Mouse (Mus musculus): ENCODE results near the gene Scp2. TPM values are rescaled to one million over a fixed set of nuclear protein-coding genes. Genes with fewer than 3 reads are reported as not detected.
"Not testable (repeated sequence)": the region's sequence is repeated elsewhere in the genome, so short reads cannot be mapped to it uniquely, and the experiment has no call there.

Gene Scp2
- polyA plus RNA-seq, 1 experiment from 2014 or later = 156 TPM

DNA sequence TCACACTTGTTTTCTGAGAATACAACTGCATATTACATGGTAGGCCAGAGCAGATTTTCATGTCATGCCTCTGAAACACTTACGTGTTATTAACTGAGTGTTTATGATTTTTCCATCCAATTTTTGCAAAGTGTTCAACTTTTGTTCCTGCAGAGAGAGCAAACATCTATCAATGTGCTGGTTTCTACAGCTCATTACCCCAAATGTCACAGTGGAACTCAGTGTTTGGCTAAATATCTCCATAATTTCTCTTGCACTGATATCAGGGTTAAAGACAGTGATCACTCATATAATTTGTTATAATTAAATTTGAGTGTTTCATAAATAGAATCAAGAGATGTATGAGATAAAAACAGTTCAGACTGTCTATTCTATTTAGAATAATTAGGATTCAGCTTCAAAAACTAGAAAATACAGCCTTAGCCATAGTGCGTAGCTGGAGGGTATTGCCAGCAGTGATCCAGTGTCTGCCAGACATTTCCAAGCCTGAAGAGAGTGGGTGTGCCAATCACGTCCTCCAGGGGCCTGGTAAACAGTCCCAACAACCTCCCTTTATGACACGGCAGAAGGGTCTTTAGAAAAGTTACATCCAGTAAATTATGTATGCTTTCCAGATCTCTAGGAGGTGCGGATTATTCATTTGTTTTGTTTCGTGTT is 51.9 kb downstream of the Scp2 start:
- Histone ChIP-seq H3K4me3 (no peak overlapping the region), H3K9me3 (no peaks in the 10 kb centered on the region), H3K4me1 (no peaks in the 10 kb centered on the region), H3K36me3 (peaks cover 3% of the 10 kb centered on the region), H3K9ac (no peak overlapping the region), H3K27me3 (no peaks in the 10 kb centered on the region), H3K4me2 (replicated peaks) (no peak overlapping the region), H3K27ac (no peak overlapping the region)
- no peak for ATAC-seq (ENCODE audit: insufficient number of reproducible peaks, insufficient read depth, low FRiP score, low TSS enrichment)
- 85% methylated on average over 6 of the region's 6 CpGs for WGBS

DNA sequence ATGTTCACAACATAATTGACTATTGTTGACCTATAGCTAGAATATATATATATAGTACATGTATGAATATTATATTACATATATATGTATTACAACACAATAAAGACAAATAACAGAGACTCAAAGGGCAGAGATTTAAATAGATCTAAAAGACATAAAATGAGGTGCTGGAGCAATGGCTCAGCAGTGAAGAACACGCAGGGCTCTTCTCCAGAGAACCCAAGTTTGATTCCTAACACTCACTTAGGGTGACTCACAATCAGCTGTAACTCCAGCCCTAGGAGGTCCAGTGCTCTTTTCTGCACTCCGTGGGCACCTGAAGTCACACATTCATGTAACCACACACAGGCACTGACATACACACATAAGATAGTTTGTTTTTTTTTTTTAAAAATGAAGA is 60.8 kb downstream of the Scp2 start:
- Histone ChIP-seq H3K4me3 (no peak overlapping the region), H3K4me1 (peaks cover 7% of the 10 kb centered on the region; the same call in 1 of the 2 replicates), H3K36me3 (no peaks in the 10 kb centered on the region), H3K9ac (no peak overlapping the region), H3K27ac (no peak overlapping the region), H3K4me2 (replicated peaks) (no peak overlapping the region), H3K9me3 (no peaks in the 10 kb centered on the region), H3K27me3 (no peaks in the 10 kb centered on the region)
- no peak for ATAC-seq (ENCODE audit: insufficient number of reproducible peaks, insufficient read depth, low FRiP score, low TSS enrichment)
- WGBS = 91% methylated on average over 2 of the region's 2 CpGs

DNA sequence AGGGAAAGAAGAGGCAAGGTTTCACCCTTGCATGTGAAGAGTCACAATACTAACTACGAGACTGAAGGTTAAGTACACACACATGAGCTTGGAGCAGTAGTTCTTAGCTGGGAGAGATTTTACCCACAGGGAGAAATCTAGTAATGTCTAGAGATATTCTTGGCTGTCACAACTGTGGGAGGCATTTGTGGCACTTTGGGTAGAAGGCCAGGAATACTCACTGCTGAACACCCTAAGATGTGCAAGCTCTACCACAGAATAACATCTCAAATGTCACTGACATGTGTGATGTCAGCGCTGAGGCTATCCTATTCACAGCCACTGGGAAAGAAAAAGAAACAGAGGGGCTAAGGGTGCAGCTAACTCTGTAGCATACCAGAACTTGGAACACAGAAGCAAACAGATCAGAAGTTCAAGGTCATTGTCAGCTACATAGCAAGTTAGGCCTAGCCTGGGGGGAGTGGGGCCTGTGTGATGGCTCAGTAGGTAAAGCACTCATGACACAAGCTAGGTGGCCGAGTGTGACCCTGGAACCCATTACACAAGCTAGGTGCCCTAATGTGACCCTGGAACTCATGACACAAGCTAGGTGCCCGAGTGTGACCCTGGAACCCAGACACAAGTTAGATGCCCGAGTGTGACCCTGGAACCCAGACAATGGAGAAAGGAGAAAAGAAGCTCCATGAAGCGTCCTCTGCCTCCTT is 61.6 kb downstream of the Scp2 start:
- peaks cover 7% of the 10 kb centered on the region; the same call in 1 of the 2 replicates for H3K4me1 ChIP-seq
- no peak overlapping the region for H3K4me3 ChIP-seq
- no peaks in the 10 kb centered on the region for H3K36me3 ChIP-seq
- H3K27me3 ChIP-seq = no peaks in the 10 kb centered on the region
- WGBS = 75% methylated on average over 6 of the region's 6 CpGs
- no peak overlapping the region for H3K27ac ChIP-seq
- no peak overlapping the region for H3K9ac ChIP-seq
- no peak for ATAC-seq (ENCODE audit: insufficient number of reproducible peaks, insufficient read depth, low FRiP score, low TSS enrichment)
- H3K9me3 ChIP-seq = no peaks in the 10 kb centered on the region
- H3K4me2 ChIP-seq (replicated peaks) = no peak overlapping the region

DNA sequence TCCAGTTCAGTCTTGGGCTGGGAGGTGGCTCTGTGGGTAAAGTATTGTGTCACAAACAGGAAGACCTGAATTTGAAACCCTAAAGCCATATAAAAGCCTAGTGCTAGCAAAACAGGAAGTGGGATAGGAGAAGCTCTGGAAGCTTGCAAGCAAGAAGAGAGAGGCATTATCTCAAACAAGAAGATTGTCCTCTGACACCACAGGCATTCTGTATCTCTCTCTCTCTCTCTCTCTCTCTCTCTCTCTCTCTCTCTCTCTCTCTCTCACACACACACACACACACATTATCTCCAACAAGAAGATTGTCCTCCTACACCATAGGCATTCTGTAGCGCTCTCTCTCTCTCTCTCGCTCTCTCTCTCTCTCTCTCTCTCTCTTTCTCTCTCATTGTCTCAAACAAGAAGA is 62.4 kb downstream of the Scp2 start:
- Histone ChIP-seq H3K4me3 (no peak overlapping the region), H3K4me1 (peaks cover 7% of the 10 kb centered on the region; the same call in 1 of the 2 replicates), H3K9ac (no peak overlapping the region), H3K4me2 (replicated peaks) (no peak overlapping the region), H3K27ac (no peak overlapping the region), H3K9me3 (no peaks in the 10 kb centered on the region), H3K36me3 (no peaks in the 10 kb centered on the region), H3K27me3 (no peaks in the 10 kb centered on the region)
- 96% methylated on average over 2 of the region's 2 CpGs for WGBS
- ATAC-seq (ENCODE audit: insufficient number of reproducible peaks, insufficient read depth, low FRiP score, low TSS enrichment) = no peak

DNA sequence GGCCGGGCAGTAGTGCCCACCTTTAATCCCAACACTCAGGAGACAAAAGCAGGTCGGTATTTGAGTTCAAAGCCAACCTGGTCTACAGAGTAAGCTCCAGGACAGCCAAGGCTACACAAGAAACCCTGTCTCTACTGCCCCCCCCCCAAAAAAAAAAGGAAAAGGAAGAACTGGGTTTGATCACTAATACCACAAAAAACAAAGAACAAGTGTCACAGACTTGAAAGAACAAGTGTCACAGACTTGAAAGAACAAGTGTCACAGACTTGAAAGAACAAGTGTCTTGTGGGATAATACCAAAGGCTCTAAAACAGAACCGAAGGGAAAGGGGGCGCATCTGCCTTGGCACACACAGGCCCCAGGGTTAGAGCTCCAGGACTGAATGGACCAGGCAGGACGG is 63.9 kb downstream of the Scp2 start:
- H3K27ac ChIP-seq = no peak overlapping the region
- no peaks in the 10 kb centered on the region for H3K36me3 ChIP-seq
- H3K4me1 ChIP-seq = peaks cover 7% of the 10 kb centered on the region; the same call in 1 of the 2 replicates
- H3K27me3 ChIP-seq = no peaks in the 10 kb centered on the region
- 86% methylated on average over 5 of the region's 5 CpGs for WGBS
- no peak for ATAC-seq (ENCODE audit: insufficient number of reproducible peaks, insufficient read depth, low FRiP score, low TSS enrichment)
- no peak overlapping the region for H3K4me3 ChIP-seq
- H3K9ac ChIP-seq = no peak overlapping the region
- no peak overlapping the region for H3K4me2 ChIP-seq (replicated peaks)
- H3K9me3 ChIP-seq = no peaks in the 10 kb centered on the region

GRCm38 (mm10) chr4:108079762-108080161 is 65.0 kb downstream of the Scp2 start:
- no peak for ATAC-seq (ENCODE audit: insufficient number of reproducible peaks, insufficient read depth, low FRiP score, low TSS enrichment)
- WGBS = 20% methylated on average over 2 of the region's 2 CpGs
- H3K27ac ChIP-seq = peak overlapping the region; percentile 54; the same call in 1 of the 2 replicates

DNA sequence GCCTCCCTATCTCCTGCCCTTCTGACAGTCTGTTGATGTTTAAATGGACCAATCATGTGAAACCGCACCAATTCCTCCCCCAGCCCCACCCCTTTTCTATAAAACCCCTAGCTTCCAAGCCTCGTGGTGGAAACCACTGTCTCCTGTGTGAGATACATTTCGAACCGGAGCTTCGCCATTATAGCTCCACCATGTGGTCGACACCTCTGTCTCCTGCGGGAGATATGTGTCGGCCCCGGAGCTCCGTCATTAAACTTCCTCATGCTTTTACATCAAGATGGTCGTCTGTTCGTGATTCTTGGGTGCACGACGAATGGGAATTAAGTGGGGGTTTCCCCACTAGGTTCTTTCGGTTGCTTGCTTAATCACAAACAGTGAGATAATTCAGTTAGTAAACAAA is 65.6 kb downstream of the Scp2 start:
- H3K4me3 ChIP-seq; H3K9me3 ChIP-seq; H3K36me3 ChIP-seq; H3K27me3 ChIP-seq; H3K4me2 ChIP-seq (replicated peaks); H3K9ac ChIP-seq; ATAC-seq (ENCODE audit: insufficient number of reproducible peaks, insufficient read depth, low FRiP score, low TSS enrichment); H3K4me1 ChIP-seq: not testable (repeated sequence)
- peak overlapping the region; percentile 54; the same call in 1 of the 2 replicates for H3K27ac ChIP-seq
- 81% methylated on average over 15 of the region's 15 CpGs for WGBS

More at GRCm38 (mm10) chr4:108079762-108080161, 65.0 kb downstream of the Scp2 start:
- H3K9ac ChIP-seq = no peak overlapping the region
- no peak overlapping the region for H3K4me3 ChIP-seq
- H3K4me1 ChIP-seq = peaks cover 7% of the 10 kb centered on the region; the same call in 1 of the 2 replicates
- no peaks in the 10 kb centered on the region for H3K36me3 ChIP-seq
- no peak overlapping the region for H3K4me2 ChIP-seq (replicated peaks)
- no peaks in the 10 kb centered on the region for H3K9me3 ChIP-seq
- no peaks in the 10 kb centered on the region for H3K27me3 ChIP-seq

DNA sequence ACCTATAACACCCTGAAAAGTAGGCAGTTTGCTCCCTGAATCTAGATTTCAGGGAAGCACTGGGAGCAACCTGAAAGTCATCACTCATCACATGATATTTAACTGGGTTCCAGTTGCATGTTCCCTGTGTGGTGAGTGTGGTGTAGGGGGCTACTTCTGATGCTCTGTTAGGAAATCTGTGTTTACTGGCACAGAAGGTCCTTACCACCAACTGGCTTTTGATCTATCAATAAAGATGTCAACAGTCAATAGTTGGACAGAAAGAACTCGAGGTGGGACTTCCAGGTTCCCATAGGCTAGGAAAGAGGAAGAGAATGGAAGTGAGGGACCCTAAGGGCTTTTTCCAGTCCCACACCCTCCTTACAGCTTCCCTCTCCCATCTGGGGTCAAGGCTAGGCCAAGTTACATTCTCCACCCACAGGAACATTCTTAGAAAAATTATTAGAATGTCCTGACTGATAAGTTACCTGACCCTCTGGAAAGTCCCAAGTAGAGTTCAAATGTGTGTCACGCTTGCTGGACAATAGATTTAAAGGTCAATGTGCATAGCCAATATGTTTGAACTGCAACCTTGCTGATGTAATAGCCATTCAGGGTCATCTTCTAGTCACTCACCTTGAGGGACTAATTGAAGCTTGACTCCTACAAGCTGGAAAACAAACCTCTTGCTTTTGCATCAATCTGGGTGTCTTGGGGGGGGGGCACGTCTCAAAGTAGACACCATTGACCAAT is 67.4 kb downstream of the Scp2 start:
- Histone ChIP-seq H3K27ac (no peak overlapping the region), H3K4me2 (replicated peaks) (no peak overlapping the region), H3K27me3 (no peaks in the 10 kb centered on the region), H3K9me3 (no peaks in the 10 kb centered on the region), H3K4me3 (no peak overlapping the region), H3K36me3 (no peaks in the 10 kb centered on the region), H3K4me1 (peaks cover 7% of the 10 kb centered on the region; the same call in 1 of the 2 replicates), H3K9ac (no peak overlapping the region)
- WGBS = 86% methylated on average over 3 of the region's 3 CpGs
- no peak for ATAC-seq (ENCODE audit: insufficient number of reproducible peaks, insufficient read depth, low FRiP score, low TSS enrichment)

DNA sequence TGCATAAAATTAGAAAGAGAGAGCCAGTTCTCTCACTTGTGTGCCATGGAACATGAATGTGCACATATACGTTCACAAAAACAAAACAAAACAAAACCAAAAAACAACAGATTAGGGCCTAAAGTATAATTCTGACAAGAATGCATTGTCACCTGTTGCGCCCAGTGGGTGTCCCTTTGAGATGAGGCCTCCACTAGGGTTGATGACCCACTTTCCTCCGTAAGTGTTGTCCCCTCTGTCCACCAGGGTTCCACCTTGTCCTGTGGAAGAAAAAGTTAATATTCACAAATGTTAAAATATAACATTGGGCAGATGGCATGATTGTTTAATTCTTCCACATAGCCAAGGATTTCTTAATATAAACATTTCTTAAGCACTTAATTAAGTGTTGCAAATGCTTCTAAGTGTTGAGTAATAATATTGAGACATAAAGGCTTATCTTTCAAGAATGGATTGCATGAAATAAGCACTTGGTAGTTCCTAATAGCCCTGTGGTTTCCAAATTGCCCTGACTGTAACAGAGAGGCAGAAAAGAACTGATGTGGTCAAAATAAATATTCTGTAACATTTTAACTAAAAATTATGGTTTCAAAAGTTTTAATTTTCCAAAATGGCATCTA is 70.5 kb downstream of the Scp2 start:
- no peak overlapping the region for H3K27ac ChIP-seq
- H3K4me2 ChIP-seq (replicated peaks) = no peak overlapping the region
- no peaks in the 10 kb centered on the region for H3K36me3 ChIP-seq
- 89% methylated on average over 3 of the region's 3 CpGs for WGBS
- peaks cover 8% of the 10 kb centered on the region for H3K4me1 ChIP-seq
- no peak overlapping the region for H3K9ac ChIP-seq
- no peaks in the 10 kb centered on the region for H3K9me3 ChIP-seq
- H3K27me3 ChIP-seq = no peaks in the 10 kb centered on the region
- ATAC-seq (ENCODE audit: insufficient number of reproducible peaks, insufficient read depth, low FRiP score, low TSS enrichment) = no peak
- H3K4me3 ChIP-seq = no peak overlapping the region

DNA sequence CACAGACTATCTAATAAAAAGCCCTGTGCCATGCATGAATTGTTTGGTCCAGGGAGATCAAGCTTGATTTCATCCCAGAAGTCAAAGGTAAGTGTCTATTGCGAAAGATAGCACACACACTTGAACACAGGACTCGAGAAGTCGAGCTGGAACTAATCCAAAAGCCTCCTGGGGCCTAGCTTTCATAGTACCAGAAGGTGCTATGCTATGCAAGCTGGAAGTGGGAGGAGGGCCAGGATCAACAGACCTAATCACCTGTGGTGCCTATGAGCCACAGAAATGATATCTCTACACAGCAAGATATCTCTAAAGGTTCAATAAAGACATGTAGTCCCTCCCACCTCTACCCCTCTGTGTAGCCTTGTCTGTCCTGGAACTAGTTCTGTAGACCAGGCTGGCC is 72.7 kb downstream of the Scp2 start:
- Histone ChIP-seq H3K36me3 (peaks cover 5% of the 10 kb centered on the region; the same call in 1 of the 2 replicates), H3K4me3 (no peak overlapping the region), H3K27me3 (no peaks in the 10 kb centered on the region), H3K27ac (no peak overlapping the region), H3K9me3 (no peaks in the 10 kb centered on the region), H3K9ac (no peak overlapping the region), H3K4me2 (replicated peaks) (no peak overlapping the region), H3K4me1 (peaks cover 8% of the 10 kb centered on the region)
- 90% methylated on average over 3 of the region's 3 CpGs for WGBS
- ATAC-seq (ENCODE audit: insufficient number of reproducible peaks, insufficient read depth, low FRiP score, low TSS enrichment) = no peak

DNA sequence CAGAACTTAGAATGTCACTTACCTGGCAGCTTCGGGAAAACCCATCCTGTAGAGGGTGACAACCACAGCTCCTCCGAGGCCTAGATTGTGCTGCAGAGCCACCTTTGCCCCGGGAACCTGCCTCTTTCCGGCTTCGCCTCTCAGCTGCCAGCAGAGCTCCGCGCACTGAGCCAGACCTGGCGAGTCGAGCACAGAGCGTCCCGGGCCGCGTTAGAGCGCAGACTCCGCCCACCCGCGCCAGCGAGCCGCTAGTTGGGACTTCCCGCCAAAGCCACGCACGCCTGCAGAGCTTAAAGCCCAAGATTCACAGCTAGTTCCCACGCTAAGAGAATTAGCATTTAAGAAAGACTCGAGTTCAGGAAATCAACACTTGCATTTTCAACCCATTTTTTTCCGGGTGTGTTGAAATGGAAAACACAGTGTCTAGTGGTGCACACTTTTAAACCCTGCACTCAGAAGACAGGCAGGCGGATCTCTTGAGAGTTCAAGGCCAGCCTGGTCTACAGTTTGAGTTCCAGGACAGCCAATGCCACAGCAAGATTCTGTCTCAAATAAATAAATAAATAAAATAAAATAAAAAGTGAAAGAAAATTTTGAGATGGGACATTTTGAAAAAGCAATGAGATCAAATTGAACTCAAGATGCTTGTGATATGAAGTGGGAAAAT is 73.4 kb downstream of the Scp2 start:
- H3K4me3 ChIP-seq = peak overlapping the region; percentile 57
- WGBS = 2% methylated on average over 26 of the region's 26 CpGs
- H3K36me3 ChIP-seq = peaks cover 6% of the 10 kb centered on the region; the same call in 1 of the 2 replicates
- ATAC-seq (ENCODE audit: insufficient number of reproducible peaks, insufficient read depth, low FRiP score, low TSS enrichment) = peak; percentile 94
- peak overlapping the region; percentile 86 for H3K4me2 ChIP-seq (replicated peaks)
- no peak overlapping the region for H3K27ac ChIP-seq
- H3K9me3 ChIP-seq = no peaks in the 10 kb centered on the region
- H3K4me1 ChIP-seq = peaks cover 8% of the 10 kb centered on the region
- no peaks in the 10 kb centered on the region for H3K27me3 ChIP-seq
- H3K9ac ChIP-seq = peak overlapping the region; percentile 67; the same call in 1 of the 2 replicates
